Mouse (Mus musculus): ENCODE results near the gene Cmss1. TPM values are rescaled to one million over a fixed set of nuclear protein-coding genes. Genes with fewer than 3 reads are reported as not detected.

Gene Cmss1
- total RNA-seq, 2 experiments from 2014 or later = 27.5 to 28.7 TPM

GRCm38 (mm10) chr16:57471071-57471470, 135.6 kb downstream of the Cmss1 start:
- no peak for DNase-seq

GRCm38 (mm10) chr16:57470286-57470830, 136.3 kb downstream of the Cmss1 start:
- no peak for DNase-seq

GRCm38 (mm10) chr16:57469869-57470268, 136.8 kb downstream of the Cmss1 start:
- no peak for DNase-seq

- no peak for DNase-seq
These were observed 137.4 kb downstream of the Cmss1 start for GRCm38 (mm10) chr16:57469301-57469700.

- DNase-seq = no peak
These were observed 141.2 kb downstream of the Cmss1 start for GRCm38 (mm10) chr16:57465386-57465913.

GRCm38 (mm10) chr16:57456003-57456402, 150.7 kb downstream of the Cmss1 start:
- DNase-seq = no peak

- DNase-seq = no peak
These were observed 151.1 kb downstream of the Cmss1 start for GRCm38 (mm10) chr16:57455573-57455972.

- no peak for DNase-seq
These were observed 152.4 kb downstream of the Cmss1 start for GRCm38 (mm10) chr16:57454106-57454763.

GRCm38 (mm10) chr16:57453009-57453408, 153.7 kb downstream of the Cmss1 start:
- DNase-seq = no peak

- DNase-seq = no peak
These were observed 161.3 kb downstream of the Cmss1 start for GRCm38 (mm10) chr16:57445096-57446094.

- DNase-seq = no peak
These were observed 165.8 kb downstream of the Cmss1 start for GRCm38 (mm10) chr16:57440706-57441437.

- DNase-seq = no peak
These were observed 167.5 kb downstream of the Cmss1 start for GRCm38 (mm10) chr16:57439206-57439605.

- DNase-seq = no peak
These were observed 168.4 kb downstream of the Cmss1 start for GRCm38 (mm10) chr16:57438288-57438685.

- no peak for DNase-seq
These were observed 169.0 kb downstream of the Cmss1 start for GRCm38 (mm10) chr16:57437523-57438287.

GRCm38 (mm10) chr16:57434640-57435039, 172.0 kb downstream of the Cmss1 start:
- DNase-seq = no peak

GRCm38 (mm10) chr16:57433671-57434070, 173.0 kb downstream of the Cmss1 start:
- DNase-seq = no peak

- no peak for DNase-seq
These were observed 173.5 kb downstream of the Cmss1 start for GRCm38 (mm10) chr16:57433173-57433572.

GRCm38 (mm10) chr16:57431294-57431693, 175.4 kb downstream of the Cmss1 start:
- no peak for DNase-seq

- no peak for DNase-seq
These were observed 177.7 kb downstream of the Cmss1 start for GRCm38 (mm10) chr16:57428977-57429376.

- DNase-seq = peak; percentile 38
These were observed 179.0 kb downstream of the Cmss1 start for GRCm38 (mm10) chr16:57427516-57428285.
